Mouse (Mus musculus): ENCODE results near the gene Slc12a1. TPM values are rescaled to one million over a fixed set of nuclear protein-coding genes. Genes with fewer than 3 reads are reported as not detected.

The Slc12a1 gene
- polyA plus RNA-seq, 1 experiment, result 0.01 TPM

DNA sequence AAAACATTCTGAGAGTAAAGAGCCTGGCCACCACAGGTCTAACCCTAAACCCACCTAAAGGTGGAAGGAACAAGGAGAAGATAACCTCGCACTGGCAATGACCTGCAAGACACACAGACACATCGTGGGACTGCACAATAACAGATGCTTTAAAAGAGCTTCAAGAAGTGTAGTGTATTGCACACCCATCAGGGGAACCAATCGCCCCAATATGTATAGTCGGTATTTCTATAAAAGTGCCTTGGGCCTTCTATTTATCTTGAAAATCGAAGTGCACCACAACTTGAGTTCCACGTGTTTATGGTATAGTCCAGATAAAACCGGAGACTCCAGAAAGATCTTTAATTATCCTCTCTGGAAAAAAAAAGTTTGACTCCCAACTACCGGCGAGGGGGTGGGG lies 94.4 kb downstream of the Slc12a1 start:
- H3ac ChIP-seq (ENCODE audit: control insufficient read depth, insufficient read length), result peak overlapping the region; percentile 41
- peaks cover 36% of the 10 kb centered on the region for H3K79me2 ChIP-seq (ENCODE audit: control insufficient read depth, insufficient read depth)
- H3K36me3 ChIP-seq (ENCODE audit: control insufficient read depth, insufficient read depth), result peaks cover 7% of the 10 kb centered on the region
- peak overlapping the region; percentile 86 for H3K4me2 ChIP-seq (ENCODE audit: low read depth)
- peak overlapping the region; percentile 66 for H3K4me3 ChIP-seq
- no peak for TF ChIP-seq SRF (IDR thresholded peaks at IDR 0.05; ENCODE audit: control insufficient read depth, insufficient read length, low read depth)
- TF ChIP-seq POLR2A (IDR thresholded peaks at IDR 0.05; ENCODE audit: insufficient read length, low read depth), result no peak
- TF ChIP-seq USF1 (IDR thresholded peaks at IDR 0.05; ENCODE audit: low read depth), result no peak
- no peak for TF ChIP-seq POLR2AphosphoS2 (IDR thresholded peaks at IDR 0.05; ENCODE audit: insufficient read length, low read depth)
- no peak for TF ChIP-seq TCF3 (IDR thresholded peaks at IDR 0.05; ENCODE audit: insufficient read length, low read depth)
- TF ChIP-seq MYOD1 (IDR thresholded peaks at IDR 0.05; ENCODE audit: control insufficient read depth in 1 of 3, insufficient read length in 2 of 3, low read depth in 2 of 3), result no peak
- no peak for TF ChIP-seq MAX (IDR thresholded peaks at IDR 0.05; ENCODE audit: low read depth)
- H3K27me3 ChIP-seq (ENCODE audit: control insufficient read depth, insufficient read depth, insufficient read length), result no peaks in the 10 kb centered on the region

DNA sequence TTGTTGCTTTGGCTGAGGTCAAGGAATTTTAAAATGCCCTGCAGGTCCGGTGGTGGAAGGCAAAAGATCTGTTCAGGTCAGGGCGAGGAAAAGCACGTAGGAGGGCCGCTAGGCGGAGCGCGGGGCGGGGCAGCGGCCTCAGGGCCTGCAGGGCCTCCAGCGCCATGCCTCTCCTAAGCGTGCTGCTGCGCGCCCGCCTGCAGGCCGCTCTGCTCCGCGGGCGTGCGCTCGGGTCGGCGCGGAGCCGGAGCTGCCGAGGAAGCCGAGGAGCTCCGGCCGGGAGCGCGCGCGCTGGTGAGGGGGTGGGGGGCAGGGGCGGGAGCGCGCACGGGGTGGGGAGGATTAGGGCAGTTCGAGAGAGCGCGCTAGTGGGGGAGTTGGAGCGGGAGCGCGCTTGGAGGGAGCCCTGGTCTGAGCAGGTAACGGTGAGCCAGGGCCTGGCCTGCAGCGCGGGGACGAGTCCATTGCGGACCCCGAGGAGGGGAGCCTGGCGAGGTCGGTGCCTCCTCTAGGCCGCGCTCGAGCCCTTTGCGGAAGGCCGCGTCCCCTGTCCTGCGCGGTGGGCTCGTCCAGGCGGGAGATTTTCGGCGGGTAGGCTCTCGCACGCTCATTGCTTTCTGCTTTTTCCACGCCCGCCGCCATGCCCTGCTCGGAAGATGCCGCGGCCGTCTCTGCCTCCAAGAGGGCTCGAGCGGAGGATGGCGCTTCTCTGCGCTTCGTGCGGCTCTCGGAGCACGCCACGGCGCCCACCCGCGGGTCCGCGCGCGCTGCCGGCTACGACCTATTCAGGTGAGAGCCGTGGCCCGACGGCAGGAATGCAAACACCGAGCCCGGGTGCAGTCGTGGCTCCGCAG lies 95.0 kb downstream of the Slc12a1 start, which contains the start of gene Dut:
Dut (plus strand) TSS at position 83 of the 854 bp plus-strand sequence.
- no peaks in the 10 kb centered on the region for H3K27me3 ChIP-seq (ENCODE audit: control insufficient read depth, insufficient read depth, insufficient read length)
- peak within 1 kb of the TSS; percentile 86 for H3K4me2 ChIP-seq (ENCODE audit: low read depth)
- peak in 1 of 3 experiments; percentile 11 for TF ChIP-seq MYOG (IDR thresholded peaks at IDR 0.05; ENCODE audit: control insufficient read depth in 1 of 3, insufficient read depth in 1 of 3, insufficient read length in 2 of 3, low read depth in 2 of 3)
- TF ChIP-seq USF1 (IDR thresholded peaks at IDR 0.05; ENCODE audit: low read depth), result no peak
- peak; percentile 81 for TF ChIP-seq POLR2A (IDR thresholded peaks at IDR 0.05; ENCODE audit: insufficient read length, low read depth)
- TF ChIP-seq MAX (IDR thresholded peaks at IDR 0.05; ENCODE audit: low read depth), result no peak
- TF ChIP-seq MYOD1 (IDR thresholded peaks at IDR 0.05; ENCODE audit: control insufficient read depth in 1 of 3, insufficient read length in 2 of 3, low read depth in 2 of 3), result peak in 1 of 3 experiments; percentile 19
- peak; percentile 66 for TF ChIP-seq POLR2AphosphoS2 (IDR thresholded peaks at IDR 0.05; ENCODE audit: insufficient read length, low read depth)
- peak; percentile 68 for TF ChIP-seq E2F4 (IDR thresholded peaks at IDR 0.05; ENCODE audit: insufficient read depth)
- H3K79me2 ChIP-seq (ENCODE audit: control insufficient read depth, insufficient read depth), result peaks cover 36% of the 10 kb centered on the region
- H3K4me3 ChIP-seq, result peak within 1 kb of the TSS; percentile 66
- peak within 1 kb of the TSS; percentile 41 for H3ac ChIP-seq (ENCODE audit: control insufficient read depth, insufficient read length)
- peaks cover 7% of the 10 kb centered on the region for H3K36me3 ChIP-seq (ENCODE audit: control insufficient read depth, insufficient read depth)

GRCm38 (mm10) chr2:125247962-125248235 lies 95.6 kb downstream of the Slc12a1 start:
- H3K4me2 ChIP-seq (ENCODE audit: low read depth), result peak overlapping the region; percentile 75
- H3K27me3 ChIP-seq (ENCODE audit: control insufficient read depth, insufficient read depth, insufficient read length), result no peaks in the 10 kb centered on the region
- peak overlapping the region; percentile 41 for H3ac ChIP-seq (ENCODE audit: control insufficient read depth, insufficient read length)
- H3K4me3 ChIP-seq, result peak overlapping the region; percentile 66
- H3K36me3 ChIP-seq (ENCODE audit: control insufficient read depth, insufficient read depth), result peaks cover 9% of the 10 kb centered on the region
- H3K79me2 ChIP-seq (ENCODE audit: control insufficient read depth, insufficient read depth), result peaks cover 39% of the 10 kb centered on the region
- TF ChIP-seq SRF (IDR thresholded peaks at IDR 0.05; ENCODE audit: control insufficient read depth, insufficient read length, low read depth) (no peak), CEBPB (IDR thresholded peaks at IDR 0.05; ENCODE audit: insufficient read depth, poor library complexity, severe bottlenecking) (no peak), TCF3 (IDR thresholded peaks at IDR 0.05; ENCODE audit: insufficient read length, low read depth) (no peak), USF1 (IDR thresholded peaks at IDR 0.05; ENCODE audit: low read depth) (no peak), REST (IDR thresholded peaks at IDR 0.05; ENCODE audit: insufficient read depth, insufficient read length) (no peak), POLR2A (IDR thresholded peaks at IDR 0.05; ENCODE audit: insufficient read length, low read depth) (no peak), TCF12 (IDR thresholded peaks at IDR 0.05; ENCODE audit: insufficient read depth, poor library complexity, severe bottlenecking) (no peak), MYOD1 (IDR thresholded peaks at IDR 0.05; ENCODE audit: control insufficient read depth in 1 of 3, insufficient read length in 2 of 3, low read depth in 2 of 3) (no peak), E2F4 (IDR thresholded peaks at IDR 0.05; ENCODE audit: insufficient read depth) (no peak), MYOG (IDR thresholded peaks at IDR 0.05; ENCODE audit: control insufficient read depth in 1 of 3, insufficient read depth in 1 of 3, insufficient read length in 2 of 3, low read depth in 2 of 3) (no peak), POLR2AphosphoS2 (IDR thresholded peaks at IDR 0.05; ENCODE audit: insufficient read length, low read depth) (no peak), MAX (IDR thresholded peaks at IDR 0.05; ENCODE audit: low read depth) (no peak)

- TF ChIP-seq MYOD1 (IDR thresholded peaks at IDR 0.05; ENCODE audit: control insufficient read depth in 1 of 3, insufficient read length in 2 of 3, low read depth in 2 of 3) (no peak), POLR2A (IDR thresholded peaks at IDR 0.05; ENCODE audit: insufficient read length, low read depth) (no peak), CEBPB (IDR thresholded peaks at IDR 0.05; ENCODE audit: insufficient read depth, poor library complexity, severe bottlenecking) (no peak), SRF (IDR thresholded peaks at IDR 0.05; ENCODE audit: control insufficient read depth, insufficient read length, low read depth) (no peak), MYOG (IDR thresholded peaks at IDR 0.05; ENCODE audit: control insufficient read depth in 1 of 3, insufficient read depth in 1 of 3, insufficient read length in 2 of 3, low read depth in 2 of 3) (no peak), TCF12 (IDR thresholded peaks at IDR 0.05; ENCODE audit: insufficient read depth, poor library complexity, severe bottlenecking) (no peak), POLR2AphosphoS2 (IDR thresholded peaks at IDR 0.05; ENCODE audit: insufficient read length, low read depth) (no peak), REST (IDR thresholded peaks at IDR 0.05; ENCODE audit: insufficient read depth, insufficient read length) (no peak), E2F4 (IDR thresholded peaks at IDR 0.05; ENCODE audit: insufficient read depth) (no peak), TCF3 (IDR thresholded peaks at IDR 0.05; ENCODE audit: insufficient read length, low read depth) (no peak)
- Histone ChIP-seq H3ac (ENCODE audit: control insufficient read depth, insufficient read length) (peak overlapping the region; percentile 41), H3K79me2 (ENCODE audit: control insufficient read depth, insufficient read depth) (peaks cover 43% of the 10 kb centered on the region), H3K4me3 (peak overlapping the region; percentile 66), H3K4me2 (ENCODE audit: low read depth) (peak overlapping the region; percentile 75), H3K36me3 (ENCODE audit: control insufficient read depth, insufficient read depth) (peaks cover 12% of the 10 kb centered on the region), H3K27me3 (ENCODE audit: control insufficient read depth, insufficient read depth, insufficient read length) (no peaks in the 10 kb centered on the region)
Measured at GRCm38 (mm10) chr2:125248256-125248655, 96.0 kb downstream of the Slc12a1 start.
